In genomic region chr11:75147106-75147845, GRCm38 (mm10) we compare ENCODE assay signal across 9 mouse cellular contexts. TPM values are rescaled to one million over a fixed set of nuclear protein-coding genes. Genes with fewer than 3 reads are reported as not detected.
DNase-seq lines count a peak whose midpoint lies in the region; ATAC-seq and TF ChIP-seq lines count a peak whose summit lies in the region.
"Had no signal": no experiment of that assay in that cellular context is flagged by ENCODE, and none has a peak within 500 bp of the region (broad histone marks: within the 10 kb centered on the region; RNA-seq: fewer than 3 reads in every experiment).

No protein-coding gene starts in this region.

- peaks cover 24% of the 10 kb centered on the region for H3K4me1 ChIP-seq in heart, postnatal 0 days (ENCODE audit: control insufficient read depth, insufficient read depth)
- H3K4me1 ChIP-seq in limb, embryonic 14.5 days (ENCODE audit: control insufficient read depth, insufficient read depth, low read length), result peaks cover 46% of the 10 kb centered on the region
- H3K4me1 ChIP-seq in stomach, embryonic 14.5 days (ENCODE audit: control insufficient read depth, insufficient read depth, low read length), result peaks cover 38% of the 10 kb centered on the region

- 18% methylated on average over 11 of the region's 11 CpGs for WGBS in heart, postnatal 0 days
- WGBS in limb, embryonic 14.5 days, result 2% methylated on average over 11 of the region's 11 CpGs
- 20% methylated on average over 11 of the region's 11 CpGs for WGBS in stomach, embryonic 14.5 days

- intact Hi-C loops in left cerebral cortex, postnatal 25 days (cut with DNase I), result no loop called here

- no peak overlapping the region for H3K4me2 ChIP-seq in heart, postnatal 0 days (ENCODE audit: low read depth, low read length)
- peak overlapping the region; percentile 26; the same call in 1 of the 2 replicates for H3K4me2 ChIP-seq in limb, embryonic 14.5 days (replicated peaks; ENCODE audit: low read depth, low read length, severe bottlenecking)
- H3K4me2 ChIP-seq in stomach, embryonic 14.5 days (replicated peaks; ENCODE audit: low read depth, low read length), result 0 out of 2 replicates have a peak overlapping the region, but pooled peaks have one; percentile 3

- peak overlapping the region; percentile 87 for H3K27ac ChIP-seq in heart, postnatal 0 days (ENCODE audit: low read depth)
- peak overlapping the region; percentile 81 for H3K27ac ChIP-seq in limb, embryonic 14.5 days (replicated peaks; ENCODE audit: low read depth, low read length)
- H3K27ac ChIP-seq in stomach, embryonic 14.5 days (ENCODE audit: low read length), result peak overlapping the region; percentile 91

- no peak for TF ChIP-seq CTCF in heart, postnatal 0 days (IDR thresholded peaks at IDR 0.05; ENCODE audit: low read depth)

- DNase-seq in heart, adult 11 months, result peak; percentile 95
- no peak for DNase-seq in heart, adult 8-10 months (ENCODE audit: low spot score)
- DNase-seq in adrenal gland, postnatal 14 days, result peak; percentile 79
- DNase-seq in heart, postnatal 0 days (ENCODE audit: low spot score), result no peak
- DNase-seq in limb, embryonic 14.5 days (ENCODE audit: low spot score), result peak; percentile 93
- no peak for DNase-seq in thymus, adult 18-20 months
- no peak for DNase-seq in left cerebral cortex, postnatal 25 days (ENCODE audit: low spot score in 2 of 2)

- H3K4me3 ChIP-seq in heart, postnatal 0 days (ENCODE audit: low read depth, low read length), result no peak overlapping the region
- H3K4me3 ChIP-seq in limb, embryonic 14.5 days (replicated peaks; ENCODE audit: low read length), result no peak overlapping the region
- no peak overlapping the region for H3K4me3 ChIP-seq in stomach, embryonic 14.5 days (ENCODE audit: low read depth, low read length)

- 0 out of 2 replicates have a peak, but pooled peaks have one; percentile 44 for ATAC-seq in heart, postnatal 0 days (ENCODE audit: insufficient read depth, low read depth)
- ATAC-seq in limb, embryonic 14.5 days (ENCODE audit: low FRiP score, low read depth), result peak; percentile 90
- peak; percentile 76 for ATAC-seq in stomach, embryonic 14.5 days (ENCODE audit: insufficient number of reproducible peaks, insufficient read depth, low FRiP score, low read depth)

- TF ChIP-seq POLR2A in limb, embryonic 14.5 days (IDR thresholded peaks at IDR 0.05; ENCODE audit: borderline replicate concordance, extremely low read depth, insufficient read depth, insufficient read length), result no peak

- no peak for TF ChIP-seq EP300 in heart, postnatal 0 days (IDR thresholded peaks at IDR 0.05; ENCODE audit: low read depth)

- H3K27me3 ChIP-seq in heart, postnatal 0 days (ENCODE audit: control insufficient read depth, insufficient read depth, low read length), result no peaks in the 10 kb centered on the region
- H3K27me3 ChIP-seq in limb, embryonic 14.5 days (ENCODE audit: control insufficient read depth, insufficient read depth, low read length), result no peaks in the 10 kb centered on the region
- H3K27me3 ChIP-seq in stomach, embryonic 14.5 days (ENCODE audit: control insufficient read depth, insufficient read depth, low read length), result no peaks in the 10 kb centered on the region

- H3K9me3 ChIP-seq in heart, postnatal 0 days (replicated peaks; ENCODE audit: control insufficient read depth, low read length), result no peaks in the 10 kb centered on the region
- no peaks in the 10 kb centered on the region for H3K9me3 ChIP-seq in limb, embryonic 14.5 days (ENCODE audit: control insufficient read depth, low read length)
- no peaks in the 10 kb centered on the region for H3K9me3 ChIP-seq in stomach, embryonic 14.5 days (ENCODE audit: control insufficient read depth, low read depth, low read length)
- H3K9me3 ChIP-seq: G1E had no signal

- H3K9ac ChIP-seq in heart, postnatal 0 days (replicated peaks; ENCODE audit: low read depth, low read length), result 0 out of 2 replicates have a peak overlapping the region, but pooled peaks have one; percentile 2
- H3K9ac ChIP-seq in limb, embryonic 14.5 days (ENCODE audit: low read depth, low read length, severe bottlenecking), result no peak overlapping the region
- H3K9ac ChIP-seq in stomach, embryonic 14.5 days (replicated peaks; ENCODE audit: low read depth, low read length), result no peak overlapping the region

- H3K36me3 ChIP-seq in heart, postnatal 0 days (replicated peaks; ENCODE audit: control insufficient read depth, insufficient read depth, low read length), result peaks cover 38% of the 10 kb centered on the region
- H3K36me3 ChIP-seq in limb, embryonic 14.5 days (ENCODE audit: control insufficient read depth, insufficient read depth, low read length), result peaks cover 31% of the 10 kb centered on the region
- H3K36me3 ChIP-seq in stomach, embryonic 14.5 days (ENCODE audit: control insufficient read depth, insufficient read depth, low read length), result peaks cover 13% of the 10 kb centered on the region

RNA-seq across cellular contexts. Expression of gene Hic1, which starts 22.0 kb away (rescaled TPM):
- total RNA-seq in heart, adult 8-10 months (2022), result 10 to 100 TPM in 3 of 4 experiments, 1 to 10 TPM in 1; 7.6 to 19.4 (median 16.8) TPM
- total RNA-seq in adrenal gland, postnatal 14 days (2021), result 14.5 and 17.0 TPM in 2 replicates
- 17.8 and 19.5 TPM in 2 replicates for total RNA-seq in heart, postnatal 0 days (2014; rRNA removed; ENCODE audit: low replicate concordance)
- polyA plus RNA-seq in heart, postnatal 0 days (2015; fragmentation: Nextera tagmentation; extraction: Ambion mirVana), result 4.8 and 6.1 TPM in 2 replicates
- polyA plus RNA-seq in limb, embryonic 14.5 days (2012; rRNA removed), result 90.8 and 125 TPM in 2 replicates
- 21.4 and 24.6 TPM in 2 replicates for polyA plus RNA-seq in limb, embryonic 14.5 days (2014; fragmentation: Nextera tagmentation; extraction: Ambion mirVana)
- polyA plus RNA-seq in stomach, embryonic 14.5 days (2014; fragmentation: Nextera tagmentation; extraction: Ambion mirVana), result 13.8 and 16.9 TPM in 2 replicates
- total RNA-seq in left cerebral cortex, postnatal 25 days (2021), result 1 to 10 TPM; 3.3 to 3.5 TPM

RNA-seq across cellular contexts. Expression of gene Ovca2, which starts 31.4 kb away (rescaled TPM):
- total RNA-seq in heart, adult 8-10 months (2022), result 1 to 10 TPM; 5.6 to 6.9 (median 5.9) TPM
- 14.5 and 15.8 TPM in 2 replicates for total RNA-seq in adrenal gland, postnatal 14 days (2021)
- 8.9 and 35.2 TPM in 2 replicates for total RNA-seq in heart, postnatal 0 days (2014; rRNA removed; ENCODE audit: low replicate concordance)
- 12.9 and 13.4 TPM in 2 replicates for polyA plus RNA-seq in heart, postnatal 0 days (2015; fragmentation: Nextera tagmentation; extraction: Ambion mirVana)
- polyA plus RNA-seq in limb, embryonic 14.5 days (2012; rRNA removed), result 22.5 and 25.0 TPM in 2 replicates
- 29.8 and 30.3 TPM in 2 replicates for polyA plus RNA-seq in limb, embryonic 14.5 days (2014; fragmentation: Nextera tagmentation; extraction: Ambion mirVana)
- 26.7 and 29.1 TPM in 2 replicates for polyA plus RNA-seq in stomach, embryonic 14.5 days (2014; fragmentation: Nextera tagmentation; extraction: Ambion mirVana)
- total RNA-seq in left cerebral cortex, postnatal 25 days (2021), result 10 to 100 TPM; 12.4 to 13.9 TPM

RNA-seq across cellular contexts. Expression of gene Dph1, which starts 43.8 kb away (rescaled TPM):
- total RNA-seq in heart, adult 8-10 months (2022), result 10 to 100 TPM in 2 of 4 experiments, 1 to 10 TPM in 2; 8.1 to 11.2 (median 9.7) TPM
- 22.3 and 28.5 TPM in 2 replicates for total RNA-seq in adrenal gland, postnatal 14 days (2021)
- 34.4 and 72.1 TPM in 2 replicates for total RNA-seq in heart, postnatal 0 days (2014; rRNA removed; ENCODE audit: low replicate concordance)
- polyA plus RNA-seq in heart, postnatal 0 days (2015; fragmentation: Nextera tagmentation; extraction: Ambion mirVana), result 19.3 and 20.2 TPM in 2 replicates
- polyA plus RNA-seq in limb, embryonic 14.5 days (2012; rRNA removed), result 30.0 and 46.6 TPM in 2 replicates
- polyA plus RNA-seq in limb, embryonic 14.5 days (2014; fragmentation: Nextera tagmentation; extraction: Ambion mirVana), result 23.1 and 25.5 TPM in 2 replicates
- 20.1 and 20.5 TPM in 2 replicates for polyA plus RNA-seq in stomach, embryonic 14.5 days (2014; fragmentation: Nextera tagmentation; extraction: Ambion mirVana)
- total RNA-seq in left cerebral cortex, postnatal 25 days (2021), result 10 to 100 TPM; 26.9 to 27.2 TPM

RNA-seq across cellular contexts. Expression of gene Rtn4rl1, which starts 46.3 kb away (rescaled TPM):
- total RNA-seq in heart, adult 8-10 months (2022), result 1 to 10 TPM; 5.2 to 7.9 (median 6.8) TPM
- total RNA-seq in adrenal gland, postnatal 14 days (2021), result 29.5 and 32.6 TPM in 2 replicates
- 6.0 and 19.7 TPM in 2 replicates for total RNA-seq in heart, postnatal 0 days (2014; rRNA removed; ENCODE audit: low replicate concordance)
- 12.2 and 12.8 TPM in 2 replicates for polyA plus RNA-seq in heart, postnatal 0 days (2015; fragmentation: Nextera tagmentation; extraction: Ambion mirVana)
- polyA plus RNA-seq in limb, embryonic 14.5 days (2012; rRNA removed), result 3.4 and 3.9 TPM in 2 replicates
- polyA plus RNA-seq in limb, embryonic 14.5 days (2014; fragmentation: Nextera tagmentation; extraction: Ambion mirVana), result 4.4 and 5.3 TPM in 2 replicates
- 0.88 and 1.7 TPM in 2 replicates for polyA plus RNA-seq in stomach, embryonic 14.5 days (2014; fragmentation: Nextera tagmentation; extraction: Ambion mirVana)
- total RNA-seq in left cerebral cortex, postnatal 25 days (2021), result 10 to 100 TPM; 76.5 to 90.2 TPM
- total RNA-seq: G1E had no signal
- polyA plus RNA-seq: G1E had no signal

Comparison
In these comparisons a context has a peak if more than half of its experiments do, and no peak if none do; other contexts are left out.
1. DNase-seq: peak in heart, adult 11 months (single experiment), adrenal gland, postnatal 14 days (single experiment) and limb, embryonic 14.5 days (single experiment); none in heart, adult 8-10 months (single experiment), heart, postnatal 0 days (single experiment), thymus, adult 18-20 months (0 of 2) and left cerebral cortex, postnatal 25 days (0 of 2).
2. Peak in every context shown above with its lines, with median percentiles within 50 percentile points of each other: ATAC-seq and H3K27ac ChIP-seq.